Mouse (Mus musculus) limb, embryonic 14.5 days (tissue): ENCODE data around the gene Arpc5. TPM values are rescaled to one million over a fixed set of nuclear protein-coding genes. Genes with fewer than 3 reads are reported as not detected.

Source experiments
- ATAC-seq: fragments of 200-750 bp; cut with Nextera tagmentation; 2 replicates; pipeline ENCODE4 v1.8.0; 2017; ENCODE audit warnings: low read depth, moderate number of reproducible peaks, moderate TSS enrichment; ENCODE audit not compliant: low FRiP score
- DNase-seq: peaks from one replicate; pipeline ENCODE4 v3.0.0-alpha.2; 2015; ENCODE audit warnings: low spot score
- H3K27ac ChIP-seq: fragments of 300-500 bp; sonication (generic); replicated peaks from 2 replicates; pipeline ENCODE4 v1.5.1; 2014; ENCODE audit warnings: low read depth, mild to moderate bottlenecking, low read length, moderate library complexity, mixed read lengths
- H3K27me3 ChIP-seq: fragments of 300-500 bp; sonication (generic); 2 replicates; pipeline ENCODE4 v1.6.1; 2014; ENCODE audit warnings: low read length, mixed read lengths; ENCODE audit not compliant: control insufficient read depth, insufficient read depth
- H3K36me3 ChIP-seq: fragments of 300-500 bp; sonication (generic); 2 replicates; pipeline ENCODE4 v1.6.1; 2014; ENCODE audit warnings: mild to moderate bottlenecking, low read length, moderate library complexity, mixed read lengths; ENCODE audit not compliant: control insufficient read depth, insufficient read depth
- H3K4me1 ChIP-seq: fragments of 300-500 bp; sonication (generic); 2 replicates; pipeline ENCODE4 v1.6.1; 2014; ENCODE audit warnings: antibody characterized with exemption, low read length, mixed read lengths; ENCODE audit not compliant: control insufficient read depth, insufficient read depth
- H3K4me2 ChIP-seq: fragments of 300-500 bp; sonication (generic); replicated peaks from 2 replicates; pipeline ENCODE4 v1.6.1; 2014; ENCODE audit warnings: low read depth, mild to moderate bottlenecking, low read length, moderate library complexity; ENCODE audit not compliant: severe bottlenecking
- H3K4me3 ChIP-seq: fragments of 300-500 bp; sonication (generic); replicated peaks from 2 replicates; pipeline ENCODE4 v1.5.1; 2014; ENCODE audit warnings: low read length
- H3K9ac ChIP-seq: fragments of 300-500 bp; sonication (generic); 2 replicates; pipeline ENCODE4 v1.6.1; 2014; ENCODE audit warnings: mild to moderate bottlenecking, low read depth, low read length, moderate library complexity; ENCODE audit not compliant: severe bottlenecking
- H3K9me3 ChIP-seq: fragments of 300-500 bp; sonication (generic); 2 replicates; pipeline ENCODE4 v1.6.1; 2016; ENCODE audit warnings: low read length; ENCODE audit not compliant: control insufficient read depth
- POLR2A ChIP-seq: fragments of 200-500 bp; IDR thresholded peaks from 2 replicates; pipeline ENCODE4 v1.8.0; 2012; ENCODE audit warnings: inconsistent platforms, mild to moderate bottlenecking, moderate library complexity, borderline replicate concordance; ENCODE audit not compliant: insufficient read depth, insufficient read length; ENCODE audit errors: extremely low read depth
- WGBS: fragments of 180-500 bp; shearing (Covaris S2); extraction: QIAGEN DNeasy Blood & Tissue Kit; methylation state at CpG from one replicate; pipeline ENCODE4 v1.1.7; 2014; 5-methylcytosine and 5-hydroxymethylcytosine counted together
- polyA plus RNA-seq, 2 experiments: library from polyadenylated mRNA; depleted of rRNA in 1 of 2; stranded (reverse) in 1 of 2; unstranded in 1 of 2; fragments of >200 nt; fragmentation: Nextera tagmentation in 1 of 2; extraction: Ambion mirVana in 1 of 2; gene quantifications; 2 replicates each; pipeline versions ENCODE4 v1.2.1 to v1.2.3; 2012 to 2014

Arpc5 gene
- polyA plus RNA-seq, 2 experiments, result 136 to 263 TPM

GRCm38 (mm10) chr1:152724286-152724685 is 42.1 kb upstream of the Arpc5 start:
- Histone ChIP-seq H3K27ac (no peak overlapping the region), H3K9ac (no peak overlapping the region), H3K36me3 (no peaks in the 10 kb centered on the region), H3K4me3 (no peak overlapping the region), H3K4me2 (no peak overlapping the region), H3K4me1 (no peaks in the 10 kb centered on the region), H3K27me3 (no peaks in the 10 kb centered on the region), H3K9me3 (no peaks in the 10 kb centered on the region)
- no peak for ATAC-seq
- DNase-seq, result no peak
- TF ChIP-seq POLR2A, result no peak

DNA sequence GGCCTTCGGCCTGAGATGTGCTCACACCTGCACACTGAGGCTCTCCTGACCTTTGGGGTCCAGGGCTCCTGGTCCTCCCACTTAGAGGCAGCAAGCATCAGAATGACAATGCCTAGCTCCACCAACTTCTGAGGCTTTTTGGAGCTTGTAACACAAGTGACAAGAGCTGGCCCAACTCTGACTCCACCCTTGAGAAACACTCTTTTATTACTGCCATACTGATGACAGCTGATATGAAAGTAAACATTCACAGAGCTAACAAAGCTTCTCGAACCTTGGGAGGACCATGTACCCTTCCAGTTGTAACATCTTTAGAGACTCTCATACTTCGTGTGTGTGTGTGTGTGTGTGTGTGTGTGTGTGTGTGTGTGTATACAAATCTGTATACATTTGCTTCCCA is 40.2 kb upstream of the Arpc5 start:
- 79% methylated on average over 3 of the region's 3 CpGs for WGBS
- Histone ChIP-seq H3K36me3 (no peaks in the 10 kb centered on the region), H3K4me2 (no peak overlapping the region), H3K4me1 (no peaks in the 10 kb centered on the region), H3K27ac (no peak overlapping the region), H3K9me3 (no peaks in the 10 kb centered on the region), H3K27me3 (no peaks in the 10 kb centered on the region), H3K9ac (no peak overlapping the region), H3K4me3 (no peak overlapping the region)
- ATAC-seq, result no peak
- no peak for DNase-seq
- TF ChIP-seq POLR2A, result no peak

DNA sequence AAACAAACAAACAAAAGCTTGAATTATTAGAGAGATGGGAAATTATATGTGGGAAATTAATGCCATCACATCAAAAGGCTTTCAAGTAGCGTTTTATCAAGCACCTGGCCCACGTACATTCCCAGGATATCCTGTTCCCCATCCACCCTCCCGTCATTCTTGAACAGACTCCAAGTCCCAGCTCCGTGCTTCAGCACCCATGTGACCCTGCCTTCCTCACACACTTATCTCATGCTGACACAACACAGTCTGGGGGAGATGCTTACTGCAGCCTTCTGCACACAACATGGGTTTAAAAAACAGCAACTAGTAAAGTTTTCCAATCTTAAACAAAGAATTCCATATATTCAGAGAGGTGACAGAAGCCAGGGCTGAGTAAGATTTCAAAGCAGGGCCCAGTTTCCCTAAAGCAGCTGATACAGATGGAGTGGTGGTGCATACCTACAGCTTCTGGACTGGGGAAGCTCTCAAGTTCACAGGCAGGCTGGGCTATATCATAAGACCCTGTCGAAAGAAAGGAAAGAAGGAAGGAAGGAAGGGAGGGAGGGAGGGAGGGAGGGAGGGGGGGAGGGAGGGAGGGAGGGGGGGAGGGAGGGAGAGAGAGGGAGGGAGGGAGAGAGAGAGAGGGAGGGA is 38.6 kb upstream of the Arpc5 start:
- Histone ChIP-seq H3K27me3 (no peaks in the 10 kb centered on the region), H3K27ac (no peak overlapping the region), H3K9me3 (no peaks in the 10 kb centered on the region), H3K4me1 (no peaks in the 10 kb centered on the region; the same call in 1 of the 2 replicates), H3K36me3 (no peaks in the 10 kb centered on the region), H3K9ac (no peak overlapping the region), H3K4me3 (no peak overlapping the region), H3K4me2 (no peak overlapping the region)
- WGBS, result 45% methylated on average over 4 of the region's 5 CpGs
- DNase-seq (no peak), ATAC-seq (no peak)
- no peak for TF ChIP-seq POLR2A

GRCm38 (mm10) chr1:152738793-152739192 is 27.5 kb upstream of the Arpc5 start:
- Histone ChIP-seq H3K4me1 (no peaks in the 10 kb centered on the region), H3K9me3 (no peaks in the 10 kb centered on the region), H3K27me3 (no peaks in the 10 kb centered on the region), H3K9ac (no peak overlapping the region), H3K4me2 (no peak overlapping the region), H3K36me3 (no peaks in the 10 kb centered on the region), H3K27ac (no peak overlapping the region), H3K4me3 (no peak overlapping the region)
- no peak for ATAC-seq
- 82% methylated on average over 9 of the region's 9 CpGs for WGBS
- no peak for DNase-seq
- TF ChIP-seq POLR2A, result no peak

DNA sequence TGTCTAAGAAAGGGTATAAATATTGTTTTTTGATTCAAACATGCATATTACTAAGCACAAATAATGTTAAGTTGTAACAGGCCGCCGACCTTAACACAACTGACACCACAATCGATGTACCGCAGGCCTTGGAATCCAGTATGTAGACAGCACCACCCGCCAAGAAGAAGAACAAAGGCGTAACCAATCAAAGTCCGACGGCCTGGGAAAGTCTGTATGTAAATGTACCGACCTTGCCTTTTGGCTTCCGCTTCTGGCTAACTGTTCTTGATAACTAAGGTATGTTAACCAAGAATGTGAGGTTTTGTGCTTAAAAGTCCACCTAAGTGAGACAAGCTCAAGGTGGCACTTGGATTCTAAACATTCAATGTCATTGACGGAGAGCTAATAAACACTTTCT is 27.0 kb upstream of the Arpc5 start:
- Histone ChIP-seq H3K27ac (no peak overlapping the region), H3K27me3 (no peaks in the 10 kb centered on the region), H3K36me3 (no peaks in the 10 kb centered on the region), H3K9ac (no peak overlapping the region), H3K4me2 (no peak overlapping the region), H3K4me1 (no peaks in the 10 kb centered on the region), H3K4me3 (no peak overlapping the region), H3K9me3 (no peaks in the 10 kb centered on the region)
- no peak for DNase-seq
- ATAC-seq, result no peak
- 90% methylated on average over 11 of the region's 11 CpGs for WGBS
- TF ChIP-seq POLR2A, result no peak
